Mouse (Mus musculus): ENCODE results near the gene Vsig10l.

GRCm38 (mm10) chr7:43475706-43476105 lies 12.8 kb downstream of the Vsig10l start:
- TF ChIP-seq POLR2A (IDR thresholded peaks at IDR 0.05; ENCODE audit: insufficient read depth, low read length) (no peak), EP300 (IDR thresholded peaks at IDR 0.05; ENCODE audit: insufficient read depth, low read depth, low read length) (no peak)
